In the genomic region with DNA sequence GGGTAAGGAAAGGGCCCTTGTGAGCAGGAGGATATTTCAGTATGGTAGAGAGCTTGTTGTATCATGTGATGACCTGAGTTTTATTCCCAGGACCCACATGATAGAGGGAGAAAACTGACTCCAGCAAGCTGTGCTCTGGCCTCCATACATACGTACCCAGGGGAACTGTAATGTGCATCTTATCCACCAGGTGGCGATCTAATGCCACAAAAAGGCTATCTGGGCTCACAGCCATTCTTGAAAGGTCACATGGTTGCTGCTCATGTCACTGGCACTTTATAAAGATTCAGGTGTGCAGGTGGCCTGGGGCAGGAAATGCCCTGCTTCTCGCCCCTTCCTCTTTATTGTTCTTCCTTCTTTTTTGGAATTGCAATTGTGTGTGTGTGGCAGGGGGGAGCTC, we compare ENCODE assay signal across 9 mouse cellular contexts. TPM values are rescaled to one million over a fixed set of nuclear protein-coding genes. Genes with fewer than 3 reads are reported as not detected.
A peak's percentile ranks its signal among the peaks of the same experiment; 100 is the strongest.
DNase-seq lines count a peak whose midpoint lies in the region; ATAC-seq lines count a peak whose summit lies in the region.
"Had no signal": no experiment of that assay in that cellular context is flagged by ENCODE, and none has a peak within 500 bp of the region (broad histone marks: within the 10 kb centered on the region; RNA-seq: fewer than 3 reads in every experiment).

No protein-coding gene starts in this region.

- H3K4me2 ChIP-seq in liver, embryonic 16.5 days (ENCODE audit: low read depth, low read length) = no peak overlapping the region
- no peak overlapping the region for H3K4me2 ChIP-seq in neural tube, embryonic 14.5 days (ENCODE audit: low read depth, low read length)
- H3K4me2 ChIP-seq: limb, embryonic 12.5 days had no signal

- WGBS in liver, embryonic 16.5 days (ENCODE audit: insufficient replicate concordance) = 13% methylated on average over 3 of the region's 3 CpGs
- 11% methylated on average over 3 of the region's 3 CpGs for WGBS in neural tube, embryonic 14.5 days

- no peaks in the 10 kb centered on the region for H3K9me3 ChIP-seq in liver, embryonic 16.5 days (replicated peaks; ENCODE audit: control insufficient read depth, low read length)
- H3K9me3 ChIP-seq in neural tube, embryonic 14.5 days (ENCODE audit: control insufficient read depth, low read length) = no peaks in the 10 kb centered on the region
- H3K9me3 ChIP-seq: limb, embryonic 12.5 days had no signal

- no peak overlapping the region for H3K9ac ChIP-seq in liver, embryonic 16.5 days (ENCODE audit: low read depth, low read length)
- no peak overlapping the region for H3K9ac ChIP-seq in neural tube, embryonic 14.5 days (replicated peaks; ENCODE audit: low read depth, low read length)
- H3K9ac ChIP-seq: limb, embryonic 12.5 days had no signal

- no peaks in the 10 kb centered on the region for H3K27me3 ChIP-seq in liver, embryonic 16.5 days (ENCODE audit: control insufficient read depth, insufficient read depth, low read depth, low read length)
- H3K27me3 ChIP-seq in neural tube, embryonic 14.5 days (ENCODE audit: control insufficient read depth, insufficient read depth, low read length) = no peaks in the 10 kb centered on the region

- peak; percentile 45 for ATAC-seq in CD4-positive, CD25-positive, alpha-beta regulatory T cell, adult 4 months
- ATAC-seq in liver, embryonic 16.5 days (ENCODE audit: low read depth) = peak; percentile 30; the same call in 1 of the 2 replicates
- peak; percentile 71 for ATAC-seq in neural tube, embryonic 14.5 days (ENCODE audit: low read depth)

- DNase-seq in adrenal gland, postnatal 14 days = peak; percentile 86
- DNase-seq in embryo, embryonic 9.5 days (ENCODE audit: extremely low spot score) = peak; percentile 86
- DNase-seq in heart, adult 8-10 months (ENCODE audit: low spot score) = peak; percentile 81
- DNase-seq in kidney, postnatal 25 days = peak; percentile 71 to 91
- DNase-seq in thymus, postnatal 14 days = peak; percentile 67

- no peaks in the 10 kb centered on the region for H3K4me1 ChIP-seq in liver, embryonic 16.5 days (ENCODE audit: control insufficient read depth, low read depth, low read length)
- no peaks in the 10 kb centered on the region for H3K4me1 ChIP-seq in neural tube, embryonic 14.5 days (ENCODE audit: control insufficient read depth, insufficient read depth, low read length)

- no peak overlapping the region for H3K27ac ChIP-seq in liver, embryonic 16.5 days (ENCODE audit: low read length)
- no peak overlapping the region for H3K27ac ChIP-seq in neural tube, embryonic 14.5 days (ENCODE audit: low read depth, low read length)
- H3K27ac ChIP-seq: limb, embryonic 12.5 days had no signal

- no peaks in the 10 kb centered on the region for H3K36me3 ChIP-seq in liver, embryonic 16.5 days (ENCODE audit: control insufficient read depth, insufficient read depth)
- no peaks in the 10 kb centered on the region for H3K36me3 ChIP-seq in neural tube, embryonic 14.5 days (ENCODE audit: control insufficient read depth, insufficient read depth, low read length)
- H3K36me3 ChIP-seq: limb, embryonic 12.5 days had no signal

- no peak overlapping the region for H3K4me3 ChIP-seq in liver, embryonic 16.5 days (ENCODE audit: low read depth, low read length)
- no peak overlapping the region for H3K4me3 ChIP-seq in neural tube, embryonic 14.5 days (ENCODE audit: low read depth, low read length)
- H3K4me3 ChIP-seq: limb, embryonic 12.5 days had no signal

RNA-seq across cellular contexts. Expression of gene Gli2, which starts 34.1 kb away (rescaled TPM):
- not detected for polyA plus RNA-seq in CD4-positive, CD25-positive, alpha-beta regulatory T cell, adult 4 months (2017; shearing (Covaris generic))
- 1.5 and 2.3 TPM in 2 replicates for total RNA-seq in adrenal gland, postnatal 14 days (2021)
- total RNA-seq in heart, adult 8-10 months (2022) = 1 to 10 TPM in 2 of 4 experiments, under 1 TPM in 2; 0.80 to 1.5 (median 0.99) TPM
- 0.20 and 0.54 TPM in 2 replicates for polyA plus RNA-seq in liver, embryonic 16.5 days (2015; fragmentation: Nextera tagmentation; extraction: Ambion mirVana)
- polyA plus RNA-seq in neural tube, embryonic 14.5 days (2014; fragmentation: Nextera tagmentation; extraction: Ambion mirVana) = 1.5 and 1.8 TPM in 2 replicates
